Mouse (Mus musculus) inflammation-experienced regulatory T-cells, adult 6 months (primary cell): ENCODE measurements around the gene Sufu. TPM values are rescaled to one million over a fixed set of nuclear protein-coding genes. Genes with fewer than 3 reads are reported as not detected.

Experiments
- ATAC-seq: one replicate; pipeline ENCODE4 v1.8.0; 2017
- polyA plus RNA-seq, 3 experiments: library from polyadenylated mRNA; unstranded; fragments of 100-300 nt; shearing (Covaris generic); gene quantifications; one replicate each; pipeline ENCODE4 v1.2.1; 2017

Gene Sufu
- polyA plus RNA-seq, 3 experiments from 2014 or later, result 10.7 to 13.6 (median 12.5) TPM

GRCm38 (mm10) chr19:46533066-46533465 lies 136.4 kb downstream of the Sufu start:
- no peak for ATAC-seq

GRCm38 (mm10) chr19:46533525-46533924 lies 136.8 kb downstream of the Sufu start:
- no peak for ATAC-seq

GRCm38 (mm10) chr19:46534542-46535098 lies 137.9 kb downstream of the Sufu start:
- ATAC-seq, result no peak

- no peak for ATAC-seq
These were observed 140.7 kb downstream of the Sufu start for GRCm38 (mm10) chr19:46537357-46537756.

GRCm38 (mm10) chr19:46538213-46538612 lies 141.5 kb downstream of the Sufu start:
- no peak for ATAC-seq

Other genes starting within 250 kb of the Sufu start
- not detected for gene Pitx3, start 248.6 kb upstream of the Sufu start, polyA plus RNA-seq
- 10 to 100 TPM; 25.5 to 35.6 (median 32.6) TPM for gene Gbf1, start 244.4 kb upstream of the Sufu start, polyA plus RNA-seq
- gene Nfkb2, start 92.6 kb upstream of the Sufu start, polyA plus RNA-seq, result 10 to 100 TPM; 15.7 to 27.8 (median 20.7) TPM
- gene Psd, start 69.7 kb upstream of the Sufu start, polyA plus RNA-seq, result 1 to 10 TPM; 3.1 to 4.1 (median 4.0) TPM
- 1 to 10 TPM; 3.9 to 6.4 (median 4.5) TPM for gene Fbxl15, start 68.7 kb upstream of the Sufu start, polyA plus RNA-seq
- gene Cuedc2, start 58.2 kb upstream of the Sufu start, polyA plus RNA-seq, result 10 to 100 TPM; 34.9 to 54.1 (median 46.6) TPM
- 1 to 10 TPM; 4.3 to 8.1 (median 5.9) TPM for gene Mfsd13a, start 55.8 kb upstream of the Sufu start, polyA plus RNA-seq
- under 1 TPM in 2 of 3 experiments, not detected in 1; 0.24 to 0.44 TPM for gene 2310034G01Rik, start 46.6 kb upstream of the Sufu start, polyA plus RNA-seq
- 100 to 1,000 TPM in 1 of 3 experiments, 10 to 100 TPM in 2; 77.1 to 105 (median 78.0) TPM for gene Actr1a, start 1.1 kb upstream of the Sufu start, polyA plus RNA-seq
- 10 to 100 TPM; 24.1 to 26.3 (median 25.9) TPM for gene Trim8, start 104.8 kb downstream of the Sufu start, polyA plus RNA-seq
- 10 to 100 TPM; 25.9 to 27.1 (median 26.8) TPM for gene Arl3, start 176.3 kb downstream of the Sufu start, polyA plus RNA-seq
- 1 to 10 TPM; 3.8 to 9.2 (median 8.7) TPM for gene Sfxn2, start 176.5 kb downstream of the Sufu start, polyA plus RNA-seq
- 10 to 100 TPM; 16.4 to 19.4 (median 16.5) TPM for gene Wbp1l, start 202.2 kb downstream of the Sufu start, polyA plus RNA-seq